Mouse (Mus musculus) ovary, postnatal 14 days (tissue): Measurements from ENCODE around the gene Tmem131l.
A peak's percentile ranks its signal among the peaks of the same experiment; 100 is the strongest.

Experiments used
- DNase-seq: peaks from one replicate; pipeline ENCODE4 v3.0.0; 2022; ENCODE audit warnings: low spot score

The Tmem131l gene

DNA sequence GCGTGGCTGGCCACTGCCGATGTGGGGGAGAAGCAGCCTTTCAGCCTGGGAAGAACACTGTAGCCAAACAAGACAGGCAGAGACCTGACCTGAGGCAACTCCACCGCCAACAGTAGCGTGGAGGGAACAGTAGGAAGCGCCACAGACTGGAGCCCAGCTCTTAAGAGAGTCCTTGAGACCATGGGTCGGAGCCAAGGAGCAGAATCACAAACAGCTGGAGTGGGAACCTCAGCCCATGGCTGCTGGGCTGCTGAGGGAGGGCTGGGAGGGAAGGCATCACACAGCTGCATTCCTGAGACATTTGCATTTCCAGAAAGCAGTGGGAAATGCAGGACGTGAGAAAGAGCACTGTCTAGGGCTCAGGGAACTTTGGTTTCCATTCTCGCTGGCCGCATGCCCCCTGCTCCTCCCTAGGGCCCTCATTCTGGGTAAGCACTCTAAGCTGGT lies 8.8 kb upstream of the Tmem131l start:
- peak; percentile 27 for DNase-seq

DNA sequence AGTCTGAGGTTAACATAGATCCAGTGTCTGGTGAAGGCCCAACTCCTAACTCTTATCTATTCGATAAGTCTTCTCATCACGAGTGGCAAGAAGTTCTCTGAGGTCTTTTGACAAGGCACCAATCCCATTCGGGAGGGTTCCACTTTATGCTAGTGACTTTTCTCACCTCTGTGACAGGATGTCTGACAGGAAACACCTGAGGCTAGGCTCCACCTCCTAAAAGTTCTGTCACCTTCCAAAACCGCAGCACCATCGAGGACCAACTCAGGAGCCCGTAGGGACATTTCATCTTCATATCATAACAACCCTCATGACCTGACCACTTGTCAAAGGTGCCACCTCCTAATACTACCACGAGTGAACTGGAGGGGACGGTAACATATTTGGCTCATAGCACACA lies 6.2 kb upstream of the Tmem131l start:
- no peak for DNase-seq

GRCm38 (mm10) chr3:84041739-84042138 lies 1.8 kb upstream of the Tmem131l start:
- no peak for DNase-seq

DNA sequence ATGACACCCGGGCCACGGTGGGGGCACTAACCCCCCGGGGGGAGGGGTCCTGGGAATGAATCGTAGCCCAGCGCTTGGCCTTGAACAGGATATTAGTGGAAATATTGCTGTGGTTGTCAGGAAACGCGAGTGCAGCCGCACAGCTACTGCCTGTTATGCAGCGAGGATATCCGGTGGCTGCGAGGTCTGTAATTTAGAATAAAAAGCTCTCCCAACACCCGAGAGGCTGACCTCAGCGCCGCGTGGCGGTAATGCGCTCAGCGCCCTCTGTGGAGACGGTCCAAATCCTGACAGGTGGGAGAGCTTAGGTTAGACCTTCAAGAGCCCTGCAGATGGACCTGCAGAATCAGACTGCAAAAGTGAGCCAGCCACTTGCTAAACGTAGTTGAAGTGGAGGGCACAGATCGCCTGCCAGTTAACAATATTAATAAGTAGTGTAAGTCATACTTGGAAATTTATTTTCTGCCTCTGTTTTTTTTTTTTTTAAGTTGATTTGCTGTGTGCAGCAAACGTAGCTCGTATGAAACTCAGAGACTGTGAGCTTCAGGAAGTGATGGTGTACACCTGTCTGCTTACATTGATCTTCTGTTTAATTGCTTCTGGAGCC lies 604 bp upstream of the Tmem131l start:
- no peak for DNase-seq

DNA sequence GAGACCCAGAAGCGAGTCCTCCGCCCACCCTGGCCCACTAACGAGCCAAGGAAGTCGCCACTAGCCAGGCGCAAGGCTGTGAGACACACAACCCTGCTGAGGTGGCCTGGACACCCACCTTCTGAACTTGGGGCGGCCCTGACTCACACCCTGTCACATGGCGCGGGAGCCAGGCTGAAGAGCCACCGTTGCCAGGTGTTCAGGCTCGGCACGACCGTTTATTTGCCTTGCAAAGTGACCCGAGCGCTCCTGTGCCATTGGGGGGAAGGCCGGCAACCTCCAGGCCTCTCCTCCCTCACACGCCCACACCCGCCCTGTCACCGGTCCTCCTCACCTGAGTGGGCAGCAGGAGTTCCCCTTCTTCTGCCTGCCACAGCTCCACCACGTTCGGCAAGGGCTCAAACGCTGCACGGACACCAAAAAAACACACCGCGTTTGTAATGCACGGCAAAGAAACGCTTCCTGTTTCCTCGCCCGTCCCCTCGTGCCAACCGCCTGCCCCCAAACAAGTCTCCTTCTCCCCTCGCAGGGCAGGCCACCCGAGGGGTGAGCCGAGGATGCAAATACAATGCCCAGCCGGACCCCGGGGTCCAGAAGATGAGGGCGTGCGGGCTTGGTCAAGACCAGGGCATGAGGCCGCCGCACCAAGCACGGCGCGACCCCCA lies 862 bp downstream of the Tmem131l start:
- peak; percentile 36 for DNase-seq

GRCm38 (mm10) chr3:84038126-84038525 lies 1.8 kb downstream of the Tmem131l start:
- DNase-seq = no peak

GRCm38 (mm10) chr3:84037536-84037935 lies 2.4 kb downstream of the Tmem131l start:
- no peak for DNase-seq

GRCm38 (mm10) chr3:84036866-84037265 lies 3.1 kb downstream of the Tmem131l start:
- DNase-seq = no peak

GRCm38 (mm10) chr3:84035728-84036364 lies 4.1 kb downstream of the Tmem131l start:
- DNase-seq = no peak

DNA sequence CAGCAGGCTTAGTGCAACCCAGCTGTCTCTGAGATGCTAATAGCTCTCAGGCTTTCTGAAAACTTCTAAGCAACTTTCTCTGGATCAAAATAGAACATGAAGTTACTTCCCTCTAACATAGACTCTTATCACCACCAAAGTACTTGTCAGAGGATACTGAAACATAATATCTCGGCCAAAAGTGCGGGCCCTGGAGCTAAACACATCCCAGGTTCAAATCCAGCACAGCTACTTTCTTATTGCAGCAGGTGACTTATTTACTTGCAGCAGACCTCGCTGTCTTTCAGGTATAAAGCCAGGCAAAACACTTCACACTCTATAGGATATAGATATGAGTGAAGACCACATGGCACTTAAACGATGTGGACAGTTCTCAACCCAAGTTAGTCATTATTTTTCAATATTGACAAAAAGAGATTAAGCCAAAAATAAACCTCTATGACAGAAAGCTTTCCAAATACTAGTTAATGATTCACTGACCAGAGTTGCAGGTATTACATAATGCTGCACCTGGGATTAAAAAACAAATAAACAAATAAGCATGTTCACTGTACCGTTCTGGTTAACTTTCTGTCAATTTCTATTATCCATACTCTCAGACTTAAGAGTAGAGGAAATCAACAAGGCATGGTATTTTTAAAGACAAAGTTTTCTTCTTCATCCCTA lies 5.7 kb downstream of the Tmem131l start:
- DNase-seq = no peak

GRCm38 (mm10) chr3:84032933-84033730 lies 6.8 kb downstream of the Tmem131l start:
- DNase-seq = no peak

GRCm38 (mm10) chr3:84032419-84032818 lies 7.6 kb downstream of the Tmem131l start:
- no peak for DNase-seq

- no peak for DNase-seq
Observed at GRCm38 (mm10) chr3:84031216-84031615, 8.8 kb downstream of the Tmem131l start.

GRCm38 (mm10) chr3:84028968-84029367 lies 11.0 kb downstream of the Tmem131l start:
- DNase-seq = no peak

DNA sequence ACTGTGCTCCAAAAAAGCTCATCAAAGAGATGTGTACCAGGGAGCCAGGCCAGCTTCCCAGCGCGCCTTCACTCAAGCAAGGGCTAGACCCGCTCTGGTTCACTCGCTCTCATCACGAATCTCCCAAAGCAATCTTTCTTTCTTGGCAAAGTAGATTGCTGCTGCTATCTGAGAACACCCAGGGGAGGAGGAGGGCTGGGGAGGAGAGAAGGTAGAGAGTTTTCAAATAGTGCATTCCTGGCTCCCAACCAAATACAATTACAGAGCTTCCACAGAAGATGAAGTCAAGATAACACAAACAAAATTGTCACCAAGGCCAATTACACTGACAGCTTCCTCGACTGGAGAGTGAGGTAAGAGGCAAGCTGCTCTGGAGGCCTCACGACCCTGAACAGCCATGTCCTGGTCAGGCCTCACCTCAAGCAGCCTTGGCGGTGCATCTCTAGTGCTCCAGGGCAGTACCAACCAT lies 12.2 kb downstream of the Tmem131l start:
- no peak for DNase-seq

DNA sequence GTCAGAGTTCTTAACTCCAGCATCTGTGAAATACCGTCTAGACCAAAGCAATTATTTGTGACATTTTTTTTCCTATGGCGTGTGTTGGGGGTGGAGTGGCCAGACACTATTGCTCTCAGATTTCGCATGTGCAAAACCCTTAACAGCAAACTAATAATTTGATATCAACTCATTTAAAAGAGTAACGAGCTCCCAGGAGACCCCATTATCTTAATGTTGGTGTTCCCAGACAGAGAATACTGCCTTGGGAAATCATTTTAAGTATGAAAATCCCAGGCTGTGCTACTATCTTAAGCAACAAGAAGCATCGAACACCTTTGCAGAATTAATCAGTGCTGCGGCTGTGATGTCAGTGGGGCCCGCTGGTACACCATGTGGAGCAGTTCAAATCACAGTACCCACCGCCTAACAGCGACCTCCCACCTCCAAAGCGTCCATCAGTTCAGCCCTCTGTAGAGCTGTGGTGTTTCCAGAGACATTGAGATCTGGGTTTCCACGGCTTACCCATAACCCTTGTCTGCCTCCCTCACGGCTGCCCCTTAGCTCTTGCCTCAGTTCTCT lies 15.4 kb downstream of the Tmem131l start:
- no peak for DNase-seq

GRCm38 (mm10) chr3:84022723-84023122 lies 17.3 kb downstream of the Tmem131l start:
- no peak for DNase-seq

GRCm38 (mm10) chr3:84022201-84022584 lies 17.8 kb downstream of the Tmem131l start:
- DNase-seq = no peak

DNA sequence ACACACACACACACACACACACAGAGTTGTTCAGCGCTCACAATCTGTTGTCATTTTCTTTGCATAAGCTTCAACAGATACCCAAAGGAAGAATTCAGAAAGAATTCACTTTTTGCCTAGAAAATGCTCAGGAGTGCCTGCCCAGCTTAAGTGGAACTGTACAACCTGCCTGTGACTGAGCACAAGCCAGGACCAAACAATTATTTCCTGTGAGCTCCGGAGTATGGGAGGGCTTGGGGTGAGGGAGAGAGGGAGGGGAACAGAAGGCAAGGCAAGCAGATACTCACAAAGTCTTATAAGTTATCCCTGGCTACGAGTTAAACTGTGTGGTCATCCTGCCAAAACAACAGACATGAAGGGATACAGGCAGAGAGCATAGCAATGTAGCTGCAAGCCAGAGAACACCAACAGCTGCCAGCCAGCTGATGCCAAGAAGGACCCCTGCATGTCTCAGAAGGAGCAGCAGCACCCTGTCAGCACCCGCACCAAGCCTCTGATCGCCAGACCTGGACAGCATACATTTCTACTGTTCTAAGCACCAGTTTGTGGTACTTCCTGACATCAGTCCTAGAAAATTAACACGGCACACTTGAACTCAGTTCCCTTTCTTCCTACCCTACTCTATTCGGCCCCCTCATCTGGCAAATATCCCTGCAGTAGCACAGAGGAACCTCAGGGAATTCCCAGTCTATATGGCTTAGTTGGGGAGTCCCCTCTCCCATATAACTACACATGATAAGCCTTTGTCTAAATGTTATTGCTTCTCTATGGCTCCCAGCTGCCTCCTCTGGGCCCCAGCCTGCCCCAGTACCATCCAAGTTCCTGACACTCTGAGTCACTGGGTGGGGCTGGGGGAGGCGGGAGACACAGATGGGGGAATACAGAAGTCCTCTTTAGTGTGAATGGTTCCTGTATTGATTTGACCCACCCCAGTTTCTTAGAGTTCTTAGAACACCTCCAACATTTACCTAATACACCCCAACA lies 18.5 kb downstream of the Tmem131l start:
- no peak for DNase-seq

- no peak for DNase-seq
Observed at GRCm38 (mm10) chr3:84020528-84020927, 19.4 kb downstream of the Tmem131l start.
